Mouse (Mus musculus): ENCODE results near the gene Ak4.

Gene Ak4

DNA sequence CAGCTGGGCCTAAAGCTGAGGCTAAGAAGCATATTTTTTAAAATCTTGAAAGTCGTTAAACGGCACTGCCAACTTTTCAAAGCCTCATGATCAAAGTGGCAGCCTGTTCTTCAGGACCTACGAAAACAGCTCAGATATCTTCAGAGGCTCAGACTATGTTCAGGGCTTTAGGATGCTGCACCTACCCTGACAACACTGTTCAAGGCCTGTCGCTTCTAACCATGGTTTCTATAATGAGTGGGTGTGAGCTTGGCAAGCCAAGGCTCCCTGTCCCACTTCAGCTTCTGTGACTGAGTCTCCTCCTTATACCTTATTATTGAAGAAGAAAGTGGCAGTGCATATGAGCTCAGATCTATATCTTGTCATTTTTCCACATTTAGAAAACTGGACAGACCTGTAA is 40.3 kb downstream of the Ak4 start:
- no peak for DNase-seq (ENCODE audit: low spot score)

GRCm38 (mm10) chr4:101460114-101460513 is 41.0 kb downstream of the Ak4 start:
- no peak for DNase-seq (ENCODE audit: low spot score)

DNA sequence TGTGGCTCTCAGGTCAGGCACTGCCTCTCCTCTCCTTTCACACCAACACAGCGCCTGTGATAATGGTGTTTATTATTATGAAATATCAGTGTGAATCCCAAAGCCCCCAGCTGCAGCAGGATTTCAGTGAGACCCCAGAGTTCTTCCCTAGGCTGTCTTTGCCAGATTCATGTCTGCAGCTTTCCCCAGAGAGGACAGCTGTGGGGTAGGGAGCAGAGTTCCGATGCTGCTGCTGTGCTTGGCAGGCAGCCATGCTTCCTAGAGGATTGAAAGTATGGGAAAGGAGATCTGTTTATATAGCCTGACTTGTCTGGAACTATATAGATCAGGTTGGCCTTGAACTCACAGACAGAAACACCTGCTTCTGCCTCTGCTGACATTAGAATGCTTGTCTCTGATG is 43.0 kb downstream of the Ak4 start:
- DNase-seq (ENCODE audit: low spot score), result no peak

DNA sequence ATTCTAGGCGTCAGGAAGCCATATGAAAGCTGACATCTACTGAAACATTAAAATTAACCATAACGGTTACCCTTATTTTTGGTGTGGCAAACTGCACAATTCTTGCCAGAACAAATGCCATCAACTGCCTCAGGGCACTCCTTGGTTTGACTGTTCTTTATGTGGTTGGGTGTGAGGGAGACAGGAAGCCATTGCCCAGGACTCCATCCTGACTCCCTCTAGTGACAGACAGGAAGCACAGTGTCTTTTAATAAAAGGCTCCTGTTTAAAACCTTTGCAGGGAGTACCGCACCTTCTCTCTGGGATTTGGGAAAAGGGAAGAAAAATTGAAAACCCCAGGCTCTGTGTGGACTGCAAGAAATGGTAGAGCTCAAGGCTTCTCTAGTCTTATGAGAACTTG is 47.2 kb downstream of the Ak4 start:
- no peak for DNase-seq (ENCODE audit: low spot score)

DNA sequence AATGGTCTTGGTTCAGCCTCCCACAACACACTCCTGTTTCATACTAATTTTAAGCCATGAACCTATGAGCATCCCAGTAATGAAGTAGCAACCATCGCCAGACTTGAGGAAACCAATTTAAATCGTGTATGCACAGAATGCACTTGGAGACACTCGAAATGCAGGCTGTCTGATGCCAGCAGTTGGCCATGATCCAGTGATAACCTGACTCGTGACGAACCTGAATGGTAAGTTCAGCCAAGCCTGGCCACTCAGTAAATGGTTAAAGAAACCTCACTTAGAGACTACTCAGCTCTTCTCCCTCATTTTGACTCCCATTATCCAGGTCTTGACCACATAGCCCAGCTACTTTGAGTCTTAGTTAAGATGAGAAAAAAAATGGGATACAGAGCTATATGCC is 50.2 kb downstream of the Ak4 start:
- DNase-seq (ENCODE audit: low spot score), result no peak

GRCm38 (mm10) chr4:101470543-101470942 is 51.5 kb downstream of the Ak4 start:
- DNase-seq (ENCODE audit: low spot score), result no peak

DNA sequence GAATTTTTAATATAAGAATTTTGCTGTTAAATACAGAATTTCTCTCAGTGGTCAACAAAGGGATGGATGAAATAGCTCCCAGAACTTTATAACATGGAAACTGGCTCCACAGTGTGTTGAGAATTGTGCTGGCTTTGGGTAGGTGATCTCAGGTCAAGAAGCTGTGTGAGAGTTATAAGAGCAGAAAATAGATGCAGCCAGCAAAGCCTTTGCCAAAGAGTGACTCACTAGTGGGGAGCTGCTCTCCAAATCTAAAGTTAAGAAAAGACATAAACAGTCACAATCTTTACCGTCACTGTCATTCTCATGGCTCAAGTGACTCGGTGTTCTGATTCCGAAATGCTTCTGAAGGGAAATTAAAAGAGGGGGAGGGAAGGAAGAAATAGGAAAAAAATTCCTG is 53.7 kb downstream of the Ak4 start:
- DNase-seq (ENCODE audit: low spot score), result no peak

GRCm38 (mm10) chr4:101490320-101490917 is 71.3 kb downstream of the Ak4 start:
- DNase-seq (ENCODE audit: low spot score), result no peak

- no peak for DNase-seq (ENCODE audit: low spot score)
These were observed 72.6 kb downstream of the Ak4 start for GRCm38 (mm10) chr4:101491704-101492103.

DNA sequence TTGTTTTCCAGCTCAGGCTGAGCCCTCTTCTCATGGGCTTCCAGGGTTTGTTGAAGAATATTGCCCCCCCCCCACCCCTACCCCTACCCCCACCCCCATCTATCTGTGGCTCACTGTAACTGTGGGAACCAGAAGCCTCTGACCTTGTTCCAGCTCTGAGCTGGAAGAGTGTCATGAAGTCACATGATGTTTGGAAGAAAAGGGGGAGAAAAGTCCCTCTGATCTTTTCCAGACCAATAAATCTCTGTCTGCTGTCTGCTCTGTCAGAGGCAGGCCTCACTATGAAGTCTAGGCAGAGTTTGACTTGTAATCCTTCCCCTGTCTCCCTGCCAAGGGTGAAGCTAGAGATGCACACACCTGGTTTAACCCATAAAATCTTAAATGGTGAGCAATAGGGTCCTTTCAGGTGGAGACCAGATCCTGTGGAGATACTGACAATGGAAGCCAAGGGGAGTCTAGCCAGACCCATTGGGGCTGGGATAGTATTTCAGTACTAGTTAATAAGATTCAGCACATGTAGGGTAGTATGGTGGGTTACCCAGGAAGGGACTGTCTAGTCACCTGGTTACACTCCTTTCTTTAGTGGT is 74.6 kb downstream of the Ak4 start:
- no peak for DNase-seq (ENCODE audit: low spot score)

- no peak for DNase-seq (ENCODE audit: low spot score)
These were observed 77.1 kb downstream of the Ak4 start for GRCm38 (mm10) chr4:101496188-101496533.

DNA sequence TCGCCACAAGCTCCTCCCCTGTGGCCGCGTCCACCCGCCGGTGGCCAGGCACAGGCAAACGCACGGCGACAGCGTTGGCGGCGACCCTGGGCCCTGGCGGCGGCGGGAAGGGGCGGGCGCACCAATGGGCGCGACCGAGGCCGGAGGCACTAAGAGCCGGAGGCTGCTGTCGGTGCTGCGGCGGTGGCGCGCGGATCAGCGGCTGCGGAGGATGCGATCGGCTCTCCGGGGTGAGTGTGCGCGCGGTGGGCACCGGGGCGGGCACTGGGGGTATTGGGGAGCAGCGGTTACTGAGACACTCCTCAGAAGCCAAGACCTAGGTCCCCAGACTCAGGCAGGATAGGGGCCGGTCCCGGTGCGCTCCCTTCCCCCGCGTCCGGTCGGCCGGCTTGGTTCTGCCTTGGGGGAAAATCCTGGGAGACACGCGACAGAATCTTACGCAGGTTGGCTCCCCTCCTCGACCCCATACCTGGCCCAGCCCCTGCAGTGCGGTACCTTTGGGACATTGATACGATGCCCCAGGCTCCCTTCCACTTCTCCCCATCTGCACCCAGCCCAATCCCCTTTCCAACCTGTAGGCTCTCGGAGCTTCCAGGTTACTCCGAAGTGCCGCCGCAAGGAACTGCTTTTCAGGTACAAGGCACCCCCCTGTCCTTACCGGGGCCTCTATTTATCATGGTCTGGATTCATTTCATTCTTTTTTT is 77.6 kb downstream of the Ak4 start, which contains the start of gene Dnajc6:
Gene Dnajc6, plus strand, starts transcription at position 115 of the 704 bp plus-strand sequence.
- DNase-seq (ENCODE audit: low spot score), result peak; percentile 21

GRCm38 (mm10) chr4:101497336-101497735 is 78.3 kb downstream of the Ak4 start:
- DNase-seq (ENCODE audit: low spot score), result no peak

GRCm38 (mm10) chr4:101504470-101505007 is 85.5 kb downstream of the Ak4 start:
- DNase-seq (ENCODE audit: low spot score), result no peak

DNA sequence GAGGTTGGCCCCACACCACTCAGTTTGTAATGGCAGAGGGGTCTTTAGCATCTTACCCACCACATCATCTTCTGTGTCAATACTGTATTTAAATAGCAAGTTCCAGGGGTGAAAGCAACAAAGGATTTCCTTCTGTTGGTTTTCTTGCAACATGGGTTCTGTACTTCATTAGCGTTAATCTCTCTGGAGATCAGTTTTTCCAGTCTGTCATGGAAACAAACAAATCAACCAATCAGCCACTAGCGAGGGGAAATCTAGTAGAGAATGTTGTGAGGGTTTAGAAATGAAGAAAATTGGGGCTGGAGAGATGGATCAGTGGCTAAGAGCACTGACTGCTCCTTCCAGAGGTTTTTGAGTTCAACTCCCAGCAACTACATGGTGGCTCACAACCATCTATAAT is 86.9 kb downstream of the Ak4 start:
- DNase-seq (ENCODE audit: low spot score), result no peak

DNA sequence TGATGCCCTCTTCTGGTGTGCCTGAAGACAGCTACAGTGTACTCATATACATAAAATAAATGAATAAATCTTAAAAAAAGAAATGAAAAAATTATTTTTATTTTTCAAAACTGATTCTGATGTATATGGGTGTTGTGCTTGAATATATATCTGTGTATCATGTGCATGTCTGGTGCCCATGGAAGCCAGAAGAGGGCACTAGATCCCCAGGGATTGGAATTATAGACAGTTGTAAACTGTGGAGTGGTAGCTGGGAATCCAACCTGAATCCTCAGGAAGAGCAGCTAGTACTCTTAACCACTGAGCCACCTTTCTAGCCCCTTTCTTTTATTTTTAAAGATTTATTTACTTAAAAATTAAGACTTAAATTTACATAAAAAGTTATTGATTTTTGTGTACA is 87.3 kb downstream of the Ak4 start:
- DNase-seq (ENCODE audit: low spot score), result no peak

- DNase-seq (ENCODE audit: low spot score), result peak; percentile 23
These were observed 88.7 kb downstream of the Ak4 start for GRCm38 (mm10) chr4:101507571-101508422.

- no peak for DNase-seq (ENCODE audit: low spot score)
These were observed 89.4 kb downstream of the Ak4 start for GRCm38 (mm10) chr4:101508431-101508830.

GRCm38 (mm10) chr4:101508851-101509577 is 89.9 kb downstream of the Ak4 start:
- DNase-seq (ENCODE audit: low spot score), result peak; percentile 38

GRCm38 (mm10) chr4:101510111-101510903 is 91.2 kb downstream of the Ak4 start:
- DNase-seq (ENCODE audit: low spot score), result no peak

GRCm38 (mm10) chr4:101510904-101511210 is 91.8 kb downstream of the Ak4 start:
- no peak for DNase-seq (ENCODE audit: low spot score)

Measured in T-cell, adult 2 months (primary cell).